Mouse (Mus musculus): ENCODE results near the gene Pcgf6. TPM values are rescaled to one million over a fixed set of nuclear protein-coding genes. Genes with fewer than 3 reads are reported as not detected.

Gene Pcgf6
- polyA plus RNA-seq (2014; fragmentation: Nextera tagmentation; extraction: Ambion mirVana): 31.0 and 33.5 TPM in 2 replicates

- H3K27ac ChIP-seq (ENCODE audit: low read depth, low read length): peak within 1 kb of the TSS; percentile 94
- peak within 1 kb of the TSS; percentile 71 for H3K4me2 ChIP-seq (ENCODE audit: low read depth)
- WGBS: under 1% methylated on average over 75 of the region's 75 CpGs
- DNase-seq (ENCODE audit: low spot score): peak; percentile 88
- no peaks in the 10 kb centered on the region for H3K27me3 ChIP-seq (ENCODE audit: control insufficient read depth, insufficient read depth, low read length)
- H3K4me3 ChIP-seq (ENCODE audit: low read depth, low read length): peak within 1 kb of the TSS; percentile 84
- ATAC-seq (ENCODE audit: insufficient read depth, low FRiP score, low TSS enrichment): peak; percentile 92
- H3K9ac ChIP-seq (ENCODE audit: low read length): peak within 1 kb of the TSS; percentile 93
- H3K4me1 ChIP-seq (ENCODE audit: control insufficient read depth, insufficient read depth, low read length): peaks cover 10% of the 10 kb centered on the region
- H3K9me3 ChIP-seq (ENCODE audit: control insufficient read depth, low read length): no peaks in the 10 kb centered on the region
- H3K36me3 ChIP-seq (ENCODE audit: control insufficient read depth, insufficient read depth, low read length): peaks cover 3% of the 10 kb centered on the region; the same call in 1 of the 2 replicates
Measured at GRCm38 (mm10) chr19:47050271-47051032, at the start of gene Pcgf6. TSS of gene Pcgf6 (minus strand) at chr19:47050906.

GRCm38 (mm10) chr19:47090550-47091156 is 39.9 kb upstream of the Pcgf6 start, which contains the start of the genes Usmg5 and Pdcd11:
TSS of gene Usmg5 (minus strand) at chr19:47090647.
TSS of gene Pdcd11 (plus strand) at chr19:47090768.
- peaks cover 6% of the 10 kb centered on the region for H3K4me1 ChIP-seq (ENCODE audit: control insufficient read depth, insufficient read depth, low read length)
- WGBS: under 1% methylated on average over 56 of the region's 56 CpGs
- no peak within 1 kb of the TSS for H3K27ac ChIP-seq (ENCODE audit: low read depth, low read length)
- H3K9ac ChIP-seq (ENCODE audit: low read length): peak within 1 kb of the TSS; percentile 83
- H3K9me3 ChIP-seq (ENCODE audit: control insufficient read depth, low read length): no peaks in the 10 kb centered on the region
- peak within 1 kb of the TSS; percentile 76 for H3K4me3 ChIP-seq (ENCODE audit: low read depth, low read length)
- H3K27me3 ChIP-seq (ENCODE audit: control insufficient read depth, insufficient read depth, low read length): no peaks in the 10 kb centered on the region
- peaks cover 2% of the 10 kb centered on the region; the same call in 1 of the 2 replicates for H3K36me3 ChIP-seq (ENCODE audit: control insufficient read depth, insufficient read depth, low read length)
- ATAC-seq (ENCODE audit: insufficient read depth, low FRiP score, low TSS enrichment) (peak; percentile 98), DNase-seq (ENCODE audit: low spot score) (peak; percentile 97)
- H3K4me2 ChIP-seq (ENCODE audit: low read depth): peak within 1 kb of the TSS; percentile 62

GRCm38 (mm10) chr19:47089718-47090525 is 39.2 kb upstream of the Pcgf6 start:
- Histone ChIP-seq H3K27me3 (ENCODE audit: control insufficient read depth, insufficient read depth, low read length) (no peaks in the 10 kb centered on the region), H3K4me2 (ENCODE audit: low read depth) (peak overlapping the region; percentile 48), H3K9me3 (ENCODE audit: control insufficient read depth, low read length) (no peaks in the 10 kb centered on the region), H3K4me3 (ENCODE audit: low read depth, low read length) (peak overlapping the region; percentile 76), H3K27ac (ENCODE audit: low read depth, low read length) (no peak overlapping the region), H3K4me1 (ENCODE audit: control insufficient read depth, insufficient read depth, low read length) (peaks cover 6% of the 10 kb centered on the region), H3K36me3 (ENCODE audit: control insufficient read depth, insufficient read depth, low read length) (peaks cover 2% of the 10 kb centered on the region; the same call in 1 of the 2 replicates), H3K9ac (ENCODE audit: low read length) (peak overlapping the region; percentile 83)
- ATAC-seq (ENCODE audit: insufficient read depth, low FRiP score, low TSS enrichment) (peak; percentile 67; the same call in 1 of the 2 replicates), DNase-seq (ENCODE audit: low spot score) (no peak)
- WGBS: 4% methylated on average over 36 of the region's 36 CpGs

- H3K4me3 ChIP-seq (ENCODE audit: low read depth, low read length): no peak overlapping the region
- ATAC-seq (ENCODE audit: insufficient read depth, low FRiP score, low TSS enrichment) (no peak), DNase-seq (ENCODE audit: low spot score) (no peak)
- no peak overlapping the region for H3K9ac ChIP-seq (ENCODE audit: low read length)
- H3K36me3 ChIP-seq (ENCODE audit: control insufficient read depth, insufficient read depth, low read length): peaks cover 2% of the 10 kb centered on the region; the same call in 1 of the 2 replicates
- H3K9me3 ChIP-seq (ENCODE audit: control insufficient read depth, low read length): no peaks in the 10 kb centered on the region
- no peak overlapping the region for H3K4me2 ChIP-seq (ENCODE audit: low read depth)
- peaks cover 6% of the 10 kb centered on the region for H3K4me1 ChIP-seq (ENCODE audit: control insufficient read depth, insufficient read depth, low read length)
- no peak overlapping the region for H3K27ac ChIP-seq (ENCODE audit: low read depth, low read length)
- WGBS: 89% methylated on average over 3 of the region's 3 CpGs
- no peaks in the 10 kb centered on the region for H3K27me3 ChIP-seq (ENCODE audit: control insufficient read depth, insufficient read depth, low read length)
Measured at GRCm38 (mm10) chr19:47088226-47088625, 37.5 kb upstream of the Pcgf6 start.

- ATAC-seq (ENCODE audit: insufficient read depth, low FRiP score, low TSS enrichment) (peak; percentile 86), DNase-seq (ENCODE audit: low spot score) (peak; percentile 87)
- Histone ChIP-seq H3K27ac (ENCODE audit: low read depth, low read length) (peak overlapping the region; percentile 75), H3K4me2 (ENCODE audit: low read depth) (peak overlapping the region; percentile 65), H3K9me3 (ENCODE audit: control insufficient read depth, low read length) (no peaks in the 10 kb centered on the region), H3K9ac (ENCODE audit: low read length) (peak overlapping the region; percentile 90), H3K4me3 (ENCODE audit: low read depth, low read length) (peak overlapping the region; percentile 99), H3K4me1 (ENCODE audit: control insufficient read depth, insufficient read depth, low read length) (peaks cover 6% of the 10 kb centered on the region; the same call in 1 of the 2 replicates), H3K36me3 (ENCODE audit: control insufficient read depth, insufficient read depth, low read length) (no peaks in the 10 kb centered on the region; the same call in 1 of the 2 replicates), H3K27me3 (ENCODE audit: control insufficient read depth, insufficient read depth, low read length) (no peaks in the 10 kb centered on the region)
- WGBS: 1% methylated on average over 36 of the region's 72 CpGs
Measured at GRCm38 (mm10) chr19:47067924-47068611, 17.4 kb upstream of the Pcgf6 start.

- peak within 1 kb of the TSS; percentile 65 for H3K4me2 ChIP-seq (ENCODE audit: low read depth)
- 11% methylated on average over 49 of the region's 49 CpGs for WGBS
- peak; percentile 98 for DNase-seq (ENCODE audit: low spot score)
Measured at GRCm38 (mm10) chr19:47067096-47067882, 16.6 kb upstream of the Pcgf6 start, which contains the start of gene Taf5. TSS of gene Taf5 (plus strand) at chr19:47067746.

GRCm38 (mm10) chr19:47065860-47066259 is 15.2 kb upstream of the Pcgf6 start:
- Histone ChIP-seq H3K36me3 (ENCODE audit: control insufficient read depth, insufficient read depth, low read length) (no peaks in the 10 kb centered on the region), H3K27me3 (ENCODE audit: control insufficient read depth, insufficient read depth, low read length) (no peaks in the 10 kb centered on the region), H3K4me2 (ENCODE audit: low read depth) (no peak overlapping the region), H3K4me3 (ENCODE audit: low read depth, low read length) (no peak overlapping the region), H3K27ac (ENCODE audit: low read depth, low read length) (no peak overlapping the region), H3K9me3 (ENCODE audit: control insufficient read depth, low read length) (no peaks in the 10 kb centered on the region), H3K9ac (ENCODE audit: low read length) (no peak overlapping the region), H3K4me1 (ENCODE audit: control insufficient read depth, insufficient read depth, low read length) (peaks cover 6% of the 10 kb centered on the region; the same call in 1 of the 2 replicates)
- WGBS: 95% methylated on average over 3 of the region's 3 CpGs
- DNase-seq (ENCODE audit: low spot score): no peak
- ATAC-seq (ENCODE audit: insufficient read depth, low FRiP score, low TSS enrichment): no peak

More at GRCm38 (mm10) chr19:47067096-47067882, 16.6 kb upstream of the Pcgf6 start, which contains the start of gene Taf5:
- Histone ChIP-seq H3K4me1 (ENCODE audit: control insufficient read depth, insufficient read depth, low read length) (peaks cover 6% of the 10 kb centered on the region; the same call in 1 of the 2 replicates), H3K9ac (ENCODE audit: low read length) (peak within 1 kb of the TSS; percentile 90), H3K4me3 (ENCODE audit: low read depth, low read length) (peak within 1 kb of the TSS; percentile 99), H3K27me3 (ENCODE audit: control insufficient read depth, insufficient read depth, low read length) (no peaks in the 10 kb centered on the region), H3K27ac (ENCODE audit: low read depth, low read length) (peak within 1 kb of the TSS; percentile 75), H3K9me3 (ENCODE audit: control insufficient read depth, low read length) (no peaks in the 10 kb centered on the region), H3K36me3 (ENCODE audit: control insufficient read depth, insufficient read depth, low read length) (no peaks in the 10 kb centered on the region; the same call in 1 of the 2 replicates)
- ATAC-seq (ENCODE audit: insufficient read depth, low FRiP score, low TSS enrichment): peak; percentile 76
